Mouse (Mus musculus) forebrain, embryonic 14.5 days (tissue): ENCODE measurements at regions not wholly inside any gene's neighbourhood (a gene's known extent, or its start where the extent isn't known, plus 50 kb on each side); places are given as distances from the start of the nearest gene placed in this dataset.

Experiments
- ATAC-seq: fragments of 200-750 bp; cut with Nextera tagmentation; 2 replicates; pipeline ENCODE4 v1.8.0; 2017; ENCODE audit warnings: mild to moderate bottlenecking, moderate library complexity
- DNase-seq: peaks from one replicate; pipeline ENCODE4 v3.0.0-alpha.2; 2015; ENCODE audit warnings: low spot score
- H3K27ac ChIP-seq: fragments of 300-500 bp; sonication (generic); 2 replicates; pipeline ENCODE4 v1.5.1; 2014; ENCODE audit warnings: low read depth, mild to moderate bottlenecking, control low read depth, low read length, moderate library complexity
- H3K27me3 ChIP-seq: fragments of 300-500 bp; sonication (generic); replicated peaks from 2 replicates; pipeline ENCODE4 v1.6.1; 2014; ENCODE audit warnings: low read length, control low read depth, mixed read lengths; ENCODE audit not compliant: control insufficient read depth, insufficient read depth
- H3K36me3 ChIP-seq: fragments of 300-500 bp; sonication (generic); 2 replicates; pipeline ENCODE4 v1.6.1; 2014; ENCODE audit warnings: low read length, control low read depth; ENCODE audit not compliant: control insufficient read depth, insufficient read depth
- H3K4me1 ChIP-seq: fragments of 300-500 bp; sonication (generic); 2 replicates; pipeline ENCODE4 v1.6.1; 2014; ENCODE audit warnings: antibody characterized with exemption, low read length, control low read depth; ENCODE audit not compliant: control insufficient read depth, insufficient read depth
- H3K4me2 ChIP-seq: fragments of 300-500 bp; sonication (generic); 2 replicates; pipeline ENCODE4 v1.6.1; 2014; ENCODE audit warnings: mild to moderate bottlenecking, control low read depth, low read length
- H3K4me3 ChIP-seq: fragments of 300-500 bp; sonication (generic); 2 replicates; pipeline ENCODE4 v1.5.1; 2014; ENCODE audit warnings: low read depth, low read length, control low read depth
- H3K9ac ChIP-seq: fragments of 300-500 bp; sonication (generic); 2 replicates; pipeline ENCODE4 v1.6.1; 2014; ENCODE audit warnings: mild to moderate bottlenecking, low read length, control low read depth, moderate library complexity
- H3K9me3 ChIP-seq: fragments of 300-500 bp; sonication (generic); replicated peaks from 2 replicates; pipeline ENCODE4 v1.6.1; 2016; ENCODE audit warnings: low read length, control low read depth, mixed read lengths; ENCODE audit not compliant: control insufficient read depth
- WGBS: fragments of 180-500 bp; shearing (Covaris S2); extraction: QIAGEN DNeasy Blood & Tissue Kit; methylation state at CpG from one replicate; pipeline ENCODE4 v1.1.7; 2014; 5-methylcytosine and 5-hydroxymethylcytosine counted together

GRCm38 (mm10) chr15:96770299-96770698 lies 70.8 kb upstream of the Slc38a2 start:
- H3K4me3 ChIP-seq: no peak overlapping the region

GRCm38 (mm10) chr15:96769751-96770150 lies 70.2 kb upstream of the Slc38a2 start:
- 93% methylated on average over 11 of the region's 11 CpGs for WGBS
- H3K4me2 ChIP-seq: no peak overlapping the region
- no peak overlapping the region for H3K4me3 ChIP-seq
- H3K4me1 ChIP-seq: no peaks in the 10 kb centered on the region
- no peaks in the 10 kb centered on the region for H3K36me3 ChIP-seq
- no peaks in the 10 kb centered on the region for H3K27me3 ChIP-seq
- no peak overlapping the region for H3K9ac ChIP-seq
- ATAC-seq (no peak), DNase-seq (no peak)
- H3K9me3 ChIP-seq: no peaks in the 10 kb centered on the region
- no peak overlapping the region for H3K27ac ChIP-seq

More at GRCm38 (mm10) chr15:96770299-96770698, 70.8 kb upstream of the Slc38a2 start:
- Histone ChIP-seq H3K4me1 (no peaks in the 10 kb centered on the region), H3K9ac (no peak overlapping the region), H3K36me3 (no peaks in the 10 kb centered on the region), H3K4me2 (no peak overlapping the region), H3K27me3 (no peaks in the 10 kb centered on the region), H3K9me3 (no peaks in the 10 kb centered on the region), H3K27ac (no peak overlapping the region)
- DNase-seq (no peak), ATAC-seq (no peak)
- WGBS: 89% methylated on average over 7 of the region's 7 CpGs

GRCm38 (mm10) chr15:96768301-96768993 lies 68.9 kb upstream of the Slc38a2 start:
- Histone ChIP-seq H3K4me3 (no peak overlapping the region), H3K27me3 (no peaks in the 10 kb centered on the region), H3K4me2 (no peak overlapping the region), H3K27ac (no peak overlapping the region), H3K9ac (no peak overlapping the region), H3K36me3 (no peaks in the 10 kb centered on the region), H3K4me1 (no peaks in the 10 kb centered on the region), H3K9me3 (no peaks in the 10 kb centered on the region)
- no peak for DNase-seq
- no peak for ATAC-seq
- 79% methylated on average over 19 of the region's 19 CpGs for WGBS

- Histone ChIP-seq H3K27ac (no peak overlapping the region), H3K4me2 (no peak overlapping the region), H3K9ac (no peak overlapping the region), H3K36me3 (no peaks in the 10 kb centered on the region), H3K9me3 (no peaks in the 10 kb centered on the region), H3K27me3 (no peaks in the 10 kb centered on the region), H3K4me3 (no peak overlapping the region), H3K4me1 (no peaks in the 10 kb centered on the region)
- ATAC-seq (no peak), DNase-seq (no peak)
- 94% methylated on average over 5 of the region's 5 CpGs for WGBS
Observed at GRCm38 (mm10) chr15:96767188-96767587, 67.7 kb upstream of the Slc38a2 start.

GRCm38 (mm10) chr15:96766238-96766637 lies 66.7 kb upstream of the Slc38a2 start:
- no peaks in the 10 kb centered on the region for H3K36me3 ChIP-seq
- ATAC-seq: no peak
- no peaks in the 10 kb centered on the region for H3K9me3 ChIP-seq
- DNase-seq: no peak
- no peaks in the 10 kb centered on the region for H3K27me3 ChIP-seq
- no peaks in the 10 kb centered on the region for H3K4me1 ChIP-seq
- H3K27ac ChIP-seq: no peak overlapping the region
- H3K4me2 ChIP-seq: no peak overlapping the region
- no peak overlapping the region for H3K9ac ChIP-seq
- WGBS: 97% methylated on average over 9 of the region's 9 CpGs
- H3K4me3 ChIP-seq: no peak overlapping the region

GRCm38 (mm10) chr15:96763611-96764010 lies 64.1 kb upstream of the Slc38a2 start:
- Histone ChIP-seq H3K27me3 (no peaks in the 10 kb centered on the region), H3K9me3 (no peaks in the 10 kb centered on the region), H3K4me3 (no peak overlapping the region), H3K27ac (no peak overlapping the region), H3K4me1 (no peaks in the 10 kb centered on the region), H3K4me2 (no peak overlapping the region), H3K9ac (no peak overlapping the region), H3K36me3 (no peaks in the 10 kb centered on the region)
- ATAC-seq (no peak), DNase-seq (no peak)
- WGBS: 89% methylated on average over 1 of the region's 1 CpGs

GRCm38 (mm10) chr15:96759078-96759995 lies 59.8 kb upstream of the Slc38a2 start:
- Histone ChIP-seq H3K36me3 (no peaks in the 10 kb centered on the region), H3K9me3 (no peaks in the 10 kb centered on the region), H3K27ac (no peak overlapping the region), H3K9ac (no peak overlapping the region), H3K4me1 (no peaks in the 10 kb centered on the region), H3K4me2 (no peak overlapping the region), H3K4me3 (no peak overlapping the region), H3K27me3 (no peaks in the 10 kb centered on the region)
- WGBS: 24% methylated on average over 13 of the region's 13 CpGs
- ATAC-seq: no peak
- no peak for DNase-seq

GRCm38 (mm10) chr15:96757446-96758198 lies 58.1 kb upstream of the Slc38a2 start:
- ATAC-seq (no peak), DNase-seq (no peak)
- no peaks in the 10 kb centered on the region for H3K4me1 ChIP-seq
- WGBS: 90% methylated on average over 9 of the region's 9 CpGs
- H3K4me3 ChIP-seq: no peak overlapping the region
- H3K9me3 ChIP-seq: no peaks in the 10 kb centered on the region
- H3K4me2 ChIP-seq: no peak overlapping the region
- H3K27ac ChIP-seq: no peak overlapping the region
- no peak overlapping the region for H3K9ac ChIP-seq
- no peaks in the 10 kb centered on the region for H3K27me3 ChIP-seq
- H3K36me3 ChIP-seq: no peaks in the 10 kb centered on the region
